Mouse (Mus musculus): Measurements from ENCODE around the gene Rasgef1b.

Rasgef1b gene

GRCm38 (mm10) chr5:99450463-99450862 is 278.4 kb downstream of the Rasgef1b start:
- no peak for DNase-seq (ENCODE audit: low read depth)

DNA sequence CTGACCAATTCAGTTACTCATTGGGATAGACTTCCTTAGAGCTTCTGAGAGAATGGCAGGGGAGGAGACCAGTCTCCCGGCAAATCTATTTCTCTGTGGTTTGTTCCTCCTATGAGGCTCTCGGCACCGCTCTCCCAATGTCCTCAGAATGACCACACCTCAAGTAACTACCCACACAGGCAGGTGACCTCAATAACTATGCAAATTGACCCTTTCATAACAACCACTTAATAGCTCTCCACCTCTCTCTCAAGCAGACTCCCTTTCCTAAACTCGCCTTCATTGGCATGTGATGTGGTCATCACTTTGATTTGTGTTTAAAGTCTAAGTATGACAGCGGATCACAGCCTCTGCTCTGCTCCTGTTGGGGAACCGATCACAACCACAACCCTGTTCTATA is 281.4 kb downstream of the Rasgef1b start:
- DNase-seq (ENCODE audit: low read depth): no peak

GRCm38 (mm10) chr5:99445242-99445641 is 283.6 kb downstream of the Rasgef1b start:
- DNase-seq (ENCODE audit: low read depth): no peak

GRCm38 (mm10) chr5:99444777-99445176 is 284.1 kb downstream of the Rasgef1b start:
- no peak for DNase-seq (ENCODE audit: low read depth)

GRCm38 (mm10) chr5:99440109-99440508 is 288.8 kb downstream of the Rasgef1b start:
- no peak for DNase-seq (ENCODE audit: low read depth)

- DNase-seq (ENCODE audit: low read depth): no peak
These were observed 290.3 kb downstream of the Rasgef1b start for GRCm38 (mm10) chr5:99438526-99438925.

DNA sequence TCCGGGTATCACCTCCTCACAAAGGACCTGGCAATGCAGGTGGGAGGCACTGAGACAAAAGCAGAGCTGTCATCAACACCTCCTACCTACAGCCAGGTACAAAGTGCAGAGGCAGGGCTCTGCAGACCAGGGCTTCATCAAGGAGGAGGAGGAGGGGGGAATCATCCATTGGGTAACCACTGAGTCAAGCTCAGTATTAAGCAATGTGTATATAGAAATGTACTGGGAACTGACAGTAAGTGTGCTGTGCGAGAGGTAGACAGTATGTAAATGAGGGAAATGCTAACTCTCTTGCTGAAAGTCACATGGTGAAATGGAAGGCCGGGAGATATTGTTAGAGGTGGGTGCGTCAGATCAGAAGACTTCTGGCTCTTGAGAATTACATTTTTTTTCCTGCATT is 294.6 kb downstream of the Rasgef1b start:
- no peak for DNase-seq (ENCODE audit: low read depth)

DNA sequence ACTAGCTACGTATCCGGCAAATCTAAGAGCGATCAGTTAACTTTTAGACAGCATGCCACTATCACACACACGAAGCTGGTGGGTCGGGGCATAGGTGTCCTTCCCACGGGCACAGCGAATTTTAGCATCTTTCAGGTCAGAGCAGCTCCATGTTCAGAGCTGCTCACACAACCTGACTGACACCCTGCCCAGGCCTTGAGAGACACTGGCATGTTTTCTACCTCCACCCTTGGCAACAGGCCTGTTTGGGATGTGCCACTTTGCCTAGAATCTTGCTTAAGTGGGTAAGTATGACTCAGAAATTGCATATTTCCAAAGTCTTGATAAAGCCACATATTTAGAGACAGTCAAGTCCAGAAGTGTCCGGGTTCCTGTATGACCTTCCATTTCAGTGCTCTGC is 296.4 kb downstream of the Rasgef1b start:
- no peak for DNase-seq (ENCODE audit: low read depth)

- DNase-seq (ENCODE audit: low read depth): no peak
These were observed 299.6 kb downstream of the Rasgef1b start for GRCm38 (mm10) chr5:99429273-99429672.

- DNase-seq (ENCODE audit: low read depth): no peak
These were observed 300.2 kb downstream of the Rasgef1b start for GRCm38 (mm10) chr5:99428648-99429047.

DNA sequence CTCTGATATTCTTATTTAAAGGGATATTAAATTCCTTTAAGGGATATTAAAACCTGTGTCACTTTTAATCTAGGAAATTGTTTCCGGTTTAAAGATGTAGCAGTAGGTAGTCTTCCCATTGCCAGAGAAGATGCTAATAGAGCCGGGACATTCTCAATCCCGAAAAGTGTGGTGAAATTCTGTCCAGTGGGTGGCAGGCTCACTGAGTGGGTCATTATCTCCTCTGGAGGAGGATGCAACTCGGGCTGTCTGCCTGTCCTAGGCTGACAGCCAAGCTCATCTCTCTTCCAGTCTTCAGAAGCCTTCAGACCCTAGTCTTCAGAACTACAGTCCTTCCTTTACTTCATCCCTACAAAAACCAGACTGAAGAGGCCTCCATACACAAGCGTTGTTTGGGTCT is 305.6 kb downstream of the Rasgef1b start:
- DNase-seq (ENCODE audit: low read depth): no peak

DNA sequence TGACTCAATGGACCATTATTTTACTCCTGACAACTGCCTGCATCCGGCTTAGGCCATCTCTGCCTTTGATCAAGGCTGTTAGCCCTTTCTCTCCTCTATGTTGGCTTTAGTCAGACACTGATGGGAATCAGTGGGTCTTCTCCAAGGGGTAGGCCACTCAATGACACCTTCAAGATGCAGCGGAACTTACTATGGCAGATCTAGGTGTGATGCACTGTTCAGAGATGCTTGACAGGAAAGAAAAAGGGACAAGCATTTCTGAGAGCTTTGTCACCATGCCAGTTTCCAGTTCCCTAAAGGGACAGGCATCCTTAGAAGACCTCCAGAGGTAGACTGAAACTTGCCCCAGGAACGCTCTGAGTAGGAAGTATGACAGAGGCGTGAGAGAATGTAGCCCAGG is 306.0 kb downstream of the Rasgef1b start:
- DNase-seq (ENCODE audit: low read depth): no peak

DNA sequence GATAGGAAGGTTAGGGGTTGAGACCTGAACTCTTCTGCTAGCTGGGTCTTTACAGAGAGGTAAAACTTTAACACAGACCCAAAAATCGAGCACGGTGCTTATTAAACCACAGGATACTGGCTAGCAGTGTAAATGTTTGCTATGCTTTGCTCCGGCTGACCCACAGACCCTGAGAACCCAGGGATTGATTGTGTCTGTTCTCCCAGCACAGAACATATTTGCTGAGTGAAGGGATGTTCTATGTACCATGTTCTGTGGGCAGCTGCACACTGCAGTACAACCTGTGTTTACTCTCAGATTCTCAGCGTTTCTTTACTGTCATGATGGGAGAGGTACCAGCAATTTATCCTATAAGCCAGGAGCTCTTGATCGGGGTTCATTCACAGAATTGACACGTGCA is 306.8 kb downstream of the Rasgef1b start:
- DNase-seq (ENCODE audit: low read depth): no peak

- DNase-seq (ENCODE audit: low read depth): no peak
These were observed 309.0 kb downstream of the Rasgef1b start for GRCm38 (mm10) chr5:99419872-99420271.

GRCm38 (mm10) chr5:99416902-99417301 is 312.0 kb downstream of the Rasgef1b start:
- DNase-seq (ENCODE audit: low read depth): no peak

DNA sequence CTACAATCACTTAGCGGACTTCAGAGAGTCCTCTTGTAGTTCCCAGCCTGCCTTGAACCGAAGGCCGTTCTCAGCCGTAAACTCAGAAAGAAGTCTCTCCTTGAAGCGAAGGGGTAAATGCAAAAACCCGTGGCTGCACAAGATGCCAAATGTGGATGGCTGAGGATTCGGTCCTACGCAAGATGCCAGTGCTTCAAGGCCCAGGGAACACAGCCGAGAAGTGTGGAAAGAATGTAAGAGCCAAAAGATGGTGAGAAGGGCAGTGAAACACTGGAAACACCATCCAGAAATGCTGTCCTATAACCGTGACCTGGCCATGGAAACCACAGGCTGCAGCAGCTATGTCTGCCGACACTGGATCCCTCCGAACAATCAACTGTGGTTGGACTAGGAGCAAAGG is 313.2 kb downstream of the Rasgef1b start:
- DNase-seq (ENCODE audit: low read depth): no peak

GRCm38 (mm10) chr5:99415049-99415448 is 313.8 kb downstream of the Rasgef1b start:
- no peak for DNase-seq (ENCODE audit: low read depth)

DNA sequence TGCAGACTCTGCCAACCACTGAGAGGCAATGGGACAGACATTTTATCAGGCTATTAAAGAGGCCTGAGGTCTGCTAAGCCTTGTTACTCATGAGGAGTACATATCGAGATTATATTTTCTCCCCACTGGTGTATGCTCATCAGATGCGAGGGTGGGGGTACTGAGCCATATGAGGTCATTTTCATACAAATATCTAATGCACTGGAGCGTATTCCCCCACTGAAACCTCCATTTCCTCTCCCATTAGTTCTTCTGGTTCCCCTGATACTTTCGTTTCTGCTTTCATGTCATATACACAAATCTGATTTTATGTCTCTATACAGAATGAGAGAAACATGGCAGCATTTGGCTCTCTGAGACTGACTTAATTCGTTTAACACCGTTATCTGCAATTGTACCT is 314.6 kb downstream of the Rasgef1b start:
- DNase-seq (ENCODE audit: low read depth): no peak

DNA sequence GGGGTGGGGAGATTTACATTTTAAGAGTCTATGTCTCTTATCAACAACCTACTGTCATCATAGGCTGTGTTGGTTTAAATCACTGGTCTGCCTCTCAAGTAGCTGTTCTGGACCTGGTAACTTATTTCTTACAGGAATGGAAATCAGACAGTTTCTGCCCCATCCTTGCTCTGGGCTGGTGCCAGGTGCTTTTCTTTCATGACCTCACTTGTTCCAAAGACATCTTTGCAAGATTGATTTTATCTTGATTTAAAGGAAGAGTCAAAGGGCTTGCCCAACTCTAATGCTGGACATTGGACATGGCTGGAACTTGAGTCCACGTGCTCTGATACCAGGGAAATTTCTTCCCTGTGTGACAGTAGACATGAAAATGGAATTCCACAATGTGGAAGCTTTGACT is 315.0 kb downstream of the Rasgef1b start:
- no peak for DNase-seq (ENCODE audit: low read depth)

GRCm38 (mm10) chr5:99413391-99413790 is 315.5 kb downstream of the Rasgef1b start:
- no peak for DNase-seq (ENCODE audit: low read depth)

DNA sequence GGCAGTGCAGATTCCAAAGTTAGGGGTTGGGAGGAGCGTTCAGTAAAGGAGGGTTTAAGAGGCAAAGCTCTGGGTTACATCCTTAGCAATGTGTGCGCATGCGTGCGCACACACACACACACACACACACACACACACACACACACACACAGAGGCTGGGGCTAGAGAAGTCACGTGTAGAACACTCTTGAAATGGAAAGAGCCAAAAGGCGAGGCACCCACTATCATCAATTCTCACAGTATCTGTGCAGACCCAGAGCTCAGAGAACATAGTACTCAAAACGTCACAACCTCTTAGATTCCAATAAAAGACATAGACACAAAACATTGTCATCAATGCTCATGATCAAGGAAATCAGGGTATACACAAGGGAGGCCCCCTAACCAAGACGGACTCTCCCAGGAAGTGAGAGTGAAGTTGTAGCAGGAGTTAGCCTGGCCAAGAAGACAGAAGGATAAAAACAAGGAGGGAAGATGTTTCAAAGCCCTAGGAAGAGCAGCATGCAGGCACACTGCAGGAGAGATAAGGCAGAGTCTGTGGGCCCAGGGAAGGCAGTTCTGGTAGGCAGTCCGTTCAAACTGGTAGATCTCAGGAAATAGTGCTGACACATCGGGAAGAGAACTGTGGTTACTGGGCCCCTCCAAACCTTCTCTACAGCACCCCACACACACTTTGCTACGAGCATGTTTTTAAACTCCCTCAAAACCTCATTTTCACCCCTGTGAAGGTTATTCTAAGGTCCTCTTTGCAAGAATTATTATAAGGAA is 324.3 kb downstream of the Rasgef1b start:
- DNase-seq (ENCODE audit: low read depth): no peak

DNA sequence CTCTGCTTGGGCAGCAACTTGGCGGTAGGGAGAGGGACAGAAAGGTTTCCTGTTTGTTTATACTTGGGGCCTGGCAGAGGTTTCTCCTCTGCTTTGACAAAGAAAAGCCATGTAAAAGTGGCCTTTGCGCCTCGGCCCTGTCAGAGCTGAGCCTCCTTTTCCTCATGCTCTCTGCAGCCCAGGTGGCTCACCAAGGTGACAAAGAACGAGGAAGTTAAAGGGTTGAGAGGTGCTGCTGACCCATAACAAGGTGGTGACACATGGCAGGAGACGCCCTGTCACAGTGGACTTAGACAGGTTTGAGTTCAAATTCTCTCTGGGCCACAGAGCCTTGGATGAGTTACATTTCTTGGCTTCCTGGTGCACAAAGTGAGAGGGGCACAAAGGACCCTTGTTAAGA is 325.5 kb downstream of the Rasgef1b start:
- DNase-seq (ENCODE audit: low read depth): no peak

DNA sequence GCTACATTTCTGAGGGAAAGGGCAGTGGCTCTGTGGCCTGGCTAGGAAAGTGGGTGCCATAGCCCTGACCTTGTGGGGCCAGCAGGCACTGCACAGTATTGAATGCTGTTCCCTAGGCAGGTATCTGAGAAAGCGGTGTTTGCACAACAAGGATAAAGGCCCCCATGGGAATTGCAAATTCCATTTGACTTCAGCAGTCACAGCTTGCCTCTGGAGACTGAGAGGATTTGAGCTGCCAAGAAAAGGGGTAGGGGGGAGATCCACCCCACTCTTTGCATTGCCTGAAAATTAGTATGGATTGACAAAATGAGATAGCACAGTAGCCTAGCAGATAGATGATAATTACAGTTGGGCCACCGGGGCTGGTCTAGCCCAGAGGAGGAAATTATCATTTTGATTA is 326.1 kb downstream of the Rasgef1b start:
- DNase-seq (ENCODE audit: low read depth): no peak

DNA sequence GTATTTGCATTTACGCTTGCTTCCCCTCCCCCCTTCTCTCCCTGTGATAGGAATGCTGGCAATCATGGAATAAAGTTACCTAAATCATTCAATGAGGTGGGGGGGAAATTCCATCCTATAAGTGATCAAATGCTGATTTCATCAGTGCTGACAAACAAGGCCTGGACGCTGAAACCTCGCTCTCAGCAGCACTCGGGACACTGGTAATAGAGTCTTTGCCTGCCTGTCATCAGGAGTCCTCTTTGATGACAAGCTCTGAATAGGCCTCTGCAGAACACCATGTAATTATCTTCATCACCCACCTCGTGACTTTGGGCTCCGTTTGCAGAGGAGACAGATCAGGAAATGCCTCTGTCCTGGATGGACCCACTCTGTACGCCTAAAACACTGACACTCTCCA is 326.6 kb downstream of the Rasgef1b start:
- DNase-seq (ENCODE audit: low read depth): no peak
